Mouse (Mus musculus) stomach, embryonic 15.5 days (tissue): ENCODE data around the gene Cog3. TPM values are rescaled to one million over a fixed set of nuclear protein-coding genes. Genes with fewer than 3 reads are reported as not detected.

Experiments
- ATAC-seq: fragments of 200-750 bp; cut with Nextera tagmentation; 2 replicates; pipeline ENCODE4 v1.8.0; 2017; ENCODE audit warnings: low read depth, moderate number of reproducible peaks, moderate TSS enrichment; ENCODE audit not compliant: insufficient read depth, low FRiP score
- H3K27ac ChIP-seq: fragments of 300-500 bp; sonication (generic); 2 replicates; pipeline ENCODE4 v1.5.1; 2015; ENCODE audit warnings: mild to moderate bottlenecking, inconsistent platforms
- H3K27me3 ChIP-seq: fragments of 300-500 bp; sonication (generic); replicated peaks from 2 replicates; pipeline ENCODE4 v1.6.1; 2015; ENCODE audit warnings: inconsistent platforms
- H3K36me3 ChIP-seq: fragments of 300-500 bp; sonication (generic); 2 replicates; pipeline ENCODE4 v1.6.1; 2015; ENCODE audit warnings: inconsistent platforms
- H3K4me1 ChIP-seq: fragments of 300-500 bp; sonication (generic); 2 replicates; pipeline ENCODE4 v1.6.1; 2015; ENCODE audit warnings: inconsistent platforms
- H3K4me2 ChIP-seq: fragments of 300-500 bp; sonication (generic); 2 replicates; pipeline ENCODE4 v1.6.1; 2015; ENCODE audit warnings: mild to moderate bottlenecking, inconsistent platforms
- H3K4me3 ChIP-seq: fragments of 300-500 bp; sonication (generic); replicated peaks from 2 replicates; pipeline ENCODE4 v1.5.1; 2015; ENCODE audit warnings: inconsistent platforms
- H3K9ac ChIP-seq: fragments of 300-500 bp; sonication (generic); 2 replicates; pipeline ENCODE4 v1.6.1; 2015; ENCODE audit warnings: inconsistent platforms
- H3K9me3 ChIP-seq: fragments of 300-500 bp; sonication (generic); 2 replicates; pipeline ENCODE4 v1.6.1; 2016; ENCODE audit warnings: inconsistent platforms
- WGBS: fragments of 180-500 bp; shearing (Covaris S2); methylation state at CpG from one replicate; pipeline ENCODE4 v1.1.7; 2015; 5-methylcytosine and 5-hydroxymethylcytosine counted together
- polyA plus RNA-seq: library from polyadenylated mRNA; unstranded; fragments of >200 nt; fragmentation: Nextera tagmentation; extraction: Ambion mirVana; gene quantifications from 2 replicates; pipeline ENCODE4 v1.2.1, GENCODE M21; 2015

The Cog3 gene
- polyA plus RNA-seq, 1 experiment from 2014 or later, result 19.9 TPM

- Histone ChIP-seq H3K4me1 (no peaks in the 10 kb centered on the region), H3K27ac (no peak overlapping the region), H3K9ac (no peak overlapping the region), H3K36me3 (peaks cover 40% of the 10 kb centered on the region), H3K4me2 (no peak overlapping the region), H3K9me3 (no peaks in the 10 kb centered on the region), H3K4me3 (no peak overlapping the region), H3K27me3 (no peaks in the 10 kb centered on the region)
- 91% methylated on average over 5 of the region's 5 CpGs for WGBS
- no peak for ATAC-seq
These were observed 34.2 kb downstream of the Cog3 start for GRCm38 (mm10) chr14:75720121-75720520.

- no peak for ATAC-seq
- Histone ChIP-seq H3K4me3 (no peak overlapping the region), H3K9ac (no peak overlapping the region), H3K27me3 (no peaks in the 10 kb centered on the region), H3K36me3 (peaks cover 28% of the 10 kb centered on the region), H3K4me2 (no peak overlapping the region), H3K9me3 (no peaks in the 10 kb centered on the region), H3K4me1 (no peaks in the 10 kb centered on the region), H3K27ac (no peak overlapping the region; the same call in 1 of the 2 replicates)
- WGBS, result 82% methylated on average over 4 of the region's 4 CpGs
These were observed 37.9 kb downstream of the Cog3 start for GRCm38 (mm10) chr14:75716410-75716809.

- Histone ChIP-seq H3K36me3 (peaks cover 30% of the 10 kb centered on the region), H3K4me2 (no peak overlapping the region), H3K4me3 (no peak overlapping the region), H3K4me1 (no peaks in the 10 kb centered on the region), H3K27ac (no peak overlapping the region), H3K9ac (no peak overlapping the region), H3K27me3 (no peaks in the 10 kb centered on the region), H3K9me3 (no peaks in the 10 kb centered on the region)
- ATAC-seq, result no peak
- 77% methylated on average over 4 of the region's 4 CpGs for WGBS
These were observed 40.7 kb downstream of the Cog3 start for GRCm38 (mm10) chr14:75713661-75714060.

GRCm38 (mm10) chr14:75712687-75713086, 41.6 kb downstream of the Cog3 start:
- Histone ChIP-seq H3K27ac (no peak overlapping the region), H3K9ac (no peak overlapping the region), H3K9me3 (no peaks in the 10 kb centered on the region), H3K4me2 (no peak overlapping the region), H3K27me3 (no peaks in the 10 kb centered on the region), H3K4me3 (no peak overlapping the region), H3K4me1 (no peaks in the 10 kb centered on the region), H3K36me3 (peaks cover 25% of the 10 kb centered on the region)
- no peak for ATAC-seq
- 63% methylated on average over 5 of the region's 5 CpGs for WGBS

- Histone ChIP-seq H3K4me2 (no peak overlapping the region), H3K9me3 (no peaks in the 10 kb centered on the region), H3K27ac (no peak overlapping the region), H3K27me3 (no peaks in the 10 kb centered on the region), H3K9ac (no peak overlapping the region), H3K4me3 (no peak overlapping the region), H3K4me1 (no peaks in the 10 kb centered on the region), H3K36me3 (peaks cover 20% of the 10 kb centered on the region; the same call in 1 of the 2 replicates)
- WGBS, result 91% methylated on average over 3 of the region's 3 CpGs
- no peak for ATAC-seq
These were observed 42.6 kb downstream of the Cog3 start for GRCm38 (mm10) chr14:75711731-75712130.

- Histone ChIP-seq H3K36me3 (peaks cover 23% of the 10 kb centered on the region), H3K27me3 (no peaks in the 10 kb centered on the region), H3K9me3 (no peaks in the 10 kb centered on the region), H3K4me2 (no peak overlapping the region), H3K4me3 (no peak overlapping the region), H3K27ac (no peak overlapping the region), H3K9ac (no peak overlapping the region), H3K4me1 (no peaks in the 10 kb centered on the region)
- no peak for ATAC-seq
- WGBS, result 88% methylated on average over 1 of the region's 1 CpGs
These were observed 45.3 kb downstream of the Cog3 start for GRCm38 (mm10) chr14:75708986-75709385.

GRCm38 (mm10) chr14:75707771-75708170, 46.5 kb downstream of the Cog3 start:
- Histone ChIP-seq H3K4me3 (no peak overlapping the region), H3K27me3 (no peaks in the 10 kb centered on the region), H3K36me3 (peaks cover 35% of the 10 kb centered on the region), H3K4me1 (no peaks in the 10 kb centered on the region), H3K9ac (no peak overlapping the region), H3K4me2 (no peak overlapping the region), H3K9me3 (no peaks in the 10 kb centered on the region), H3K27ac (no peak overlapping the region)
- WGBS, result 70% methylated on average over 7 of the region's 7 CpGs
- no peak for ATAC-seq

GRCm38 (mm10) chr14:75706647-75707046, 47.7 kb downstream of the Cog3 start:
- Histone ChIP-seq H3K4me3 (no peak overlapping the region), H3K36me3 (peaks cover 37% of the 10 kb centered on the region), H3K4me1 (no peaks in the 10 kb centered on the region), H3K9me3 (no peaks in the 10 kb centered on the region), H3K9ac (no peak overlapping the region), H3K27ac (no peak overlapping the region), H3K27me3 (no peaks in the 10 kb centered on the region), H3K4me2 (no peak overlapping the region)
- 85% methylated on average over 4 of the region's 4 CpGs for WGBS
- ATAC-seq, result no peak

- no peaks in the 10 kb centered on the region for H3K9me3 ChIP-seq
- no peaks in the 10 kb centered on the region for H3K4me1 ChIP-seq
- H3K4me3 ChIP-seq, result no peak overlapping the region
- ATAC-seq, result no peak
- no peak overlapping the region for H3K4me2 ChIP-seq
- no peak overlapping the region for H3K27ac ChIP-seq
- 66% methylated on average over 1 of the region's 1 CpGs for WGBS
- H3K36me3 ChIP-seq, result peaks cover 10% of the 10 kb centered on the region; the same call in 1 of the 2 replicates
- no peaks in the 10 kb centered on the region for H3K27me3 ChIP-seq
- H3K9ac ChIP-seq, result no peak overlapping the region
These were observed 56.4 kb downstream of the Cog3 start for GRCm38 (mm10) chr14:75697928-75698327.

- Histone ChIP-seq H3K27ac (no peak overlapping the region), H3K4me1 (no peaks in the 10 kb centered on the region), H3K4me2 (no peak overlapping the region), H3K27me3 (no peaks in the 10 kb centered on the region), H3K4me3 (no peak overlapping the region), H3K9me3 (no peaks in the 10 kb centered on the region), H3K36me3 (0 out of 2 replicates have a peak, but pooled peaks cover 1% of the 10 kb centered on the region), H3K9ac (no peak overlapping the region)
- ATAC-seq, result no peak
- 75% methylated on average over 5 of the region's 5 CpGs for WGBS
These were observed 58.2 kb downstream of the Cog3 start for GRCm38 (mm10) chr14:75696096-75696495.

GRCm38 (mm10) chr14:75690428-75690827, 63.9 kb downstream of the Cog3 start:
- ATAC-seq, result no peak
- no peak overlapping the region for H3K27ac ChIP-seq
- H3K9me3 ChIP-seq, result no peaks in the 10 kb centered on the region
- no peak overlapping the region for H3K4me3 ChIP-seq
- H3K9ac ChIP-seq, result no peak overlapping the region
- no peaks in the 10 kb centered on the region for H3K27me3 ChIP-seq
- H3K4me1 ChIP-seq, result no peaks in the 10 kb centered on the region
- H3K4me2 ChIP-seq, result no peak overlapping the region
- no peaks in the 10 kb centered on the region for H3K36me3 ChIP-seq
- 92% methylated on average over 2 of the region's 2 CpGs for WGBS

GRCm38 (mm10) chr14:75676316-75676715, 78.0 kb downstream of the Cog3 start:
- no peaks in the 10 kb centered on the region for H3K36me3 ChIP-seq
- no peaks in the 10 kb centered on the region for H3K4me1 ChIP-seq
- no peaks in the 10 kb centered on the region for H3K9me3 ChIP-seq
- H3K4me2 ChIP-seq, result no peak overlapping the region
- no peaks in the 10 kb centered on the region for H3K27me3 ChIP-seq
- no peak overlapping the region for H3K27ac ChIP-seq
- ATAC-seq, result no peak
- H3K9ac ChIP-seq, result no peak overlapping the region
- 61% methylated on average over 6 of the region's 6 CpGs for WGBS
- H3K4me3 ChIP-seq, result no peak overlapping the region

GRCm38 (mm10) chr14:75669085-75669645, 85.2 kb downstream of the Cog3 start:
- H3K4me3 ChIP-seq, result no peak overlapping the region
- no peak overlapping the region for H3K9ac ChIP-seq
- no peaks in the 10 kb centered on the region for H3K9me3 ChIP-seq
- H3K36me3 ChIP-seq, result no peaks in the 10 kb centered on the region
- 71% methylated on average over 1 of the region's 1 CpGs for WGBS
- no peaks in the 10 kb centered on the region for H3K27me3 ChIP-seq
- H3K4me1 ChIP-seq, result no peaks in the 10 kb centered on the region
- ATAC-seq, result no peak
- no peak overlapping the region for H3K4me2 ChIP-seq
- H3K27ac ChIP-seq, result no peak overlapping the region
